Mouse (Mus musculus) cerebellum, adult (tissue): ENCODE data around the gene Fermt3.
"Not testable (repeated sequence)": the region's sequence is repeated elsewhere in the genome, so short reads cannot be mapped to it uniquely, and the experiment has no call there.

Source experiments
- ATAC-seq: cut with Nextera tagmentation; 2 replicates; pipeline ENCODE4 v1.9.2; 2017; ENCODE audit warnings: mild to moderate bottlenecking, moderate library complexity, mixed read lengths; ENCODE audit not compliant: insufficient number of reproducible peaks, low FRiP score, low TSS enrichment

Fermt3 gene

DNA sequence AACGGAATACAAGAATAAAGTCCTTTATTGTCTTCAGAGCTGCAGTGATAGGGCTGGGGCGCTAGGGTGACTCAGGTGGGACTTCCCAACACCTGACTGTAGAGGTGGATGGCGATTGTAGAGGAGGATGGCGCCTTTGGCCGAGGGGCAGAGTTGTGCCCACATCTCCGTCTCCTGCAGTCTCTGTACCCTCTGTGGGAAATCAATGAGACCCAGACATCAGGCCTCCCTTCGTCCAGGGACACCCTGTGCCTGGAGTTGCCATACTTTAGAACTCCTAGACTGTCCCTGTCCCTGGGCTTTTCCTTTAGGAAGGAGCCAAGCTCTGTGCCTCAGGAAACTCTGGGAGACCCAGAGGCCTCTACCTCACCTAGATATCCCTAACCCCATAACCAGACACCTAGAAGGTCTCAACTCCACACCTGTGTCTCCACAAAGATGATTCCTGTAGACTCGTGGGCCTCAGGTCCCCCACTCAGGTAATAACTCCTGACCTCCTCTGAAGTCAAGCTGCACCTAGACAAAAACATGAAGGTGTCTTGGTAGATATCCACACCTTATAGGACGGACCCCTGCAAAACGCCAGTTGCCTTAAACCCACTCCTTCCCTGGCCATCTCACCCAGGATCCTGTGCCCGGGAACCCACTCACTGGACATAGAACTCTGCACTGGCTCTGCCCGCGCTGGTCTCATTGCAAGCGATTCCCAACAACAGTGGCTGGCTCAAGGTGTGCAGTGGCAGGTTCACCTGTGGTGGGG, 26.1 kb downstream of the Fermt3 start:
- ATAC-seq: no peak

DNA sequence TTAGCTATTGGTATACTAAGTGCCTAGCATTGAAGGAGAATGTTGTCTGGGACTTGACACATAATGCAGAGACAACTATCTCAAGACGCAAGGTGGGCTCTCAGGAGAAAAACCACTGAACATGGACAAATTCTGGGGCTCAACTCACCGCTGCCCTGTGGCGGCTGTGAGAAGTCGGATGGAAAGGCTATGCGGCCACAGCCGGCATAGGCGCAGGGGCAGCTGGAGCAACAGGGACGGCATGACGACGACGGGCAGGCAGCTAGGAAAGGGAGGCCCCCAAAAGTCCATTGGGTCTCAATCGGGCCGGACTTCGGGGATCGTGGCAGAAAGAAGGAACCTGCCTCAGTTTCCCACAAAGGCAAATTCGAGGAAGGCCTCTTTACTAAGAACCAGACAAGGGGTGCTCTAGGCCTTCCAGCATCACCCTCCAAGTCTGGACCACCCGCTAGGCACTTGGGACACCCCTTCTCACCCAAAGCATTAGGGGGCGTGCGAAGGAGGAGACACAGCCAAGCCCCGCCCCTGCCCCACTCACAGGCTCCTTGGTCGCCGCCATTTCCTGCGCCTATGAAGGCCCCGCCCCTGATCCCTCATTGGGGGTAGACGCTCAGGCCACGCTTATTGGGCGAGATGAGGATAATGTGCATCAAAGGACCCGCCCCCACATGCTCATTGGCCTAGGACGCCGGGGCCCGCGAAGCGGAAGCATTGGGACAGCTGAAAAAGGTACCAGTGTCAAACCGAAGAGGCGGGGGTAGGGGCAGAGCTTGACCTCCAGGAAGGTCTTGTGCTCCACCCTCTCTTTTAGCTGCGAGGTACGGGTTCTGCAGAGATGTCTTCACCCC, 27.0 kb downstream of the Fermt3 start, which contains the start of gene Dnajc4:
TSS of gene Dnajc4 (minus strand) at position 562 of the 848 bp plus-strand sequence.
- peak; percentile 85 for ATAC-seq

DNA sequence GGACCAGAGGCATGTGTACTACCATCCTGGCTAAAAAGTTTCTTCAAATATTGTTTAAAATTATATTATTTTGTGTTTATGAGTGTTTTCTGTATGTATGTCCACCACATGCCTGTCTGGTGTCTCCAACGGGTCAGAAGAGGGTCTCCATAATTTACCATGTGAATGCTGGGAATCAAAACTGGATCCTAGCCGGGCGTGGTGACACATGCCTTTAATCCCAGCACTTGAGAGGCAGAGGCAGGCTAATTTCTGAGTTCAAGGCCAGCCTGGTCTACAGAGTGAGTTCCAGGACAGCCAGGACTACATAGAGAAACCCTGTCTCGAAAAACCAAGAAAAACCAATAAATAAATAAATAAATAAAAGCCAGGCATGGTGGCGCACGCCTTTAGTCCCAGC, 28.1 kb downstream of the Fermt3 start:
- ATAC-seq: not testable (repeated sequence)

DNA sequence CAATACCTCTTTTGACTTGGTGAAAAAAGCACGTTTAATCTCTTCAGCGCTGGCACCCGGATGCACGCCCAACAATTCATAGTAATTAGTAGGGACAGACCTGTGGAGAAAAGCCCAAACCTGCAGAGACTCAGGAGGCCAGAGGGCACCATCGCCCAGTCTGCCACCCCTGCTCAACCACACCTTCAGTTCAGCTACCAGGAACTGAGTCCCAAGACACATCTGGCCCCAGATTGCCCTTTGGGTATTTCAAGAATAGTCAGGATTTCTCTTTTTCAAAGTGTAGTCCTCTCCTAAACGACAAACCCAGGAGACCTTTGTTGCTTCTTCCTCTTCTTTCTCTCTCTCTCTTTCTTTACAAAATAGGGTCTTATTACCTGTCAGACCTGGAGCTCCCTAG, 28.6 kb downstream of the Fermt3 start:
- ATAC-seq: no peak

DNA sequence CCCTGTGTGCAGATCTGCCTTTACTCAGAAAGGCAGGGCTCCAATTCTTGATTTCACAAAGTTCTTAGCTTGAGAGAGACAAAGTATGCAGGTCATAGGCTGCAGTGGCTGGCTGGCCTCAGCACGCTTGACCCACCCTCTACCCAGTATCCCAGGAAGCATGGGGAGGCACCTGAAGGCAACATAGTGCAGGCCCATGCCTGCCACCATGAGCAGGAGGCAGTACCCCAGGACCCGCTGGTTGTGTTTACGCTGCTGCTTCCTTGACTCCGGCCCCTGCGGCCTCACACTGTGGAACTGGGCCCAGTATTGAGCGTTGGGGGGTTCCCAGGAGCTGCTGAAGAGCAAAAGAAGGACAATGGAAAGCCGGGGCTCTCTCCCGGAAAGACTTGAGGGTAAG, 30.0 kb downstream of the Fermt3 start:
- no peak for ATAC-seq

DNA sequence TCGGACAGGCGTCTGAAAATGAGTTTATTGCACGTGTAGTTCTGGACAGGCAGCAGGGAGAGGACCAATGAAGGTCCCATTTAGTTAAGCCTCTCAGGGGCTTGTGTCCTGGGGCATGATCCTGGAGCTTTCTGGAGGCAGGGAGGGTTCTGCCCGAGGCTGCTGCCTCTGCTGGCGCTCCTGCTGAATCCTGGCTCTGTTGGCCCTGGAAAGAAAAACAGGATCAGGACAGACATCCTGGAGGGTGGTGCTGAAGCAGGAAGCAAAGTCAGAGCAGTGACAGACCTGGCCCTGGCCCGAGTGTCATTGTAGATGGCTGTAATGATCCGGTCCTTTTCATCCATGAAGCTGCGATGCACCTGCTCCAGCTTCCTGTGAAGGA, 31.4 kb downstream of the Fermt3 start:
- no peak for ATAC-seq

DNA sequence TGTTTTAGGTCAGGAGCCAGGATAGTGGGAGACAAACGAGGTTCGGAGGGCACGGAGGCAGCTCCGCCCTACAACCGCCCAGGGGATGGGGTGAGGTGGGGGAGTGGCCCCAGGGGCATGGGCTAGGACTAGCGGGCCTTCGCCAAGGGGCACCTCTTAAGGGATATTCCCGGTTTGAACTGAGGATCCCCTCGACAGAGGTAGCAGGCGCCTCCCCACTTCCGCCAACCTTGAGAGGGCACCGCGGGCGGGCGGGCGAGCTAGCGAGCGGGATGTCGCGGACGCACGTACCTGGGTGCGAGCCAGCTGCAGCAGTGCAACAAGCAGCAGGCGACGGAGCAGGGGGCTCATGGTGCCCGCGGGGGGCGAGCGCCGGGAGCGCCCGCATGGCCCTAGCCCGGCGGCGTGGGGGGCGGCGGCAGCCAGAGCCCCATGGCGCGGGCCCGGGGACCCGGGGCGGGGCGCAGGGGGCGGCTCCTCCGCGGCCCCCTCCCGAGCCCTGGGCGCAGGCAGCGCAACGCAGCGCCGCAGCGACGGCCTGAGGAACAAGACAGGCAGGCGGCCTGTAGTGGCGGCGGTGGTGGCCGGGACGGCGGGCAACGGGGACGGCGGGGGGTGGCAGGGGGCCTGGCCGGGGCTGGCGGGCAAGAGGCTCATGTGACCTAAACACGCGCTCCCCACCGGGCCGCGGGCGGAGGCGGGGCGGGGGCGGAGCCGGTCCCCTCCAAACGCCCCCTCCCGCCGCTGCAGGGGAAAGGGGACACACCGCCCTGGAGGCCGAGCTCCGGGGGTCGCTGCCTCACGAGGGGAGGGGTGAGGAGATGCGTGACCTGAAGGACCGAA, 32.0 kb downstream of the Fermt3 start, which contains the start of gene Vegfb:
TSS of gene Vegfb (minus strand) at position 591 of the 843 bp plus-strand sequence.
- ATAC-seq: peak; percentile 24

DNA sequence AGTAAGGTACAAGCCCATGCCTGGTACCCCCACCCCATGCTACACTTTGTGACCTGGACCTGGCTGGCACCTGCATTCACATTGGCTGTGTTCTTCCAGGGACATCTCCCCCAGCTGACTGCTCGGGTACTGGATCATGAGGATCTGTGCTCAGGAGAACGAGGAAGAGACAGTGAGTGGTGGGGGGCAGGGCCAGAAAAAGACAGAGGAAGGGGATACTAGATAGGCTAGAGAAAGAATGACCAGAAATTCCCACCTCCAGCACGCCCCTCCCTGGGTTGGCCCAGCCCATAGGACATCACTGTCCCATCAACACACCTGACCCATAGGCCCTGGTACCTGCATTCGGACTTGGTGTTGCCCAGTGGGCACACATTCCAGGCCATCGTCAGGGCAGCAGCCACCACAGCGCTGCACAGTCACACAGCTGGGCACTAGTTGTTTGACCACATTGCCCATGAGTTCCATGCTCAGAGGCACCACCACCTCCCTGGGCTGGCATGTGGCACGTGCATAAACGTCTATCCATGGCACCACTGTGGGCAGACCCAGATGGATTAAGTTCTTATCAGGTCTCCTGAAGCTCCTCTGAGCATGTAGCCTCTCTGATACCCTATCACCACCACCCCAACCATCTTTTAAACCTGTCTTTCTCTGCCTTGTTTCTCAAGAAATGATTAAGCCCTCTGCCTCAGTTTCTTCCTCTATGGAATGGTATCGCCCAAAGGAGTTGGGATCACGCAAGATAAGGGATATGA, 33.1 kb downstream of the Fermt3 start:
- no peak for ATAC-seq

DNA sequence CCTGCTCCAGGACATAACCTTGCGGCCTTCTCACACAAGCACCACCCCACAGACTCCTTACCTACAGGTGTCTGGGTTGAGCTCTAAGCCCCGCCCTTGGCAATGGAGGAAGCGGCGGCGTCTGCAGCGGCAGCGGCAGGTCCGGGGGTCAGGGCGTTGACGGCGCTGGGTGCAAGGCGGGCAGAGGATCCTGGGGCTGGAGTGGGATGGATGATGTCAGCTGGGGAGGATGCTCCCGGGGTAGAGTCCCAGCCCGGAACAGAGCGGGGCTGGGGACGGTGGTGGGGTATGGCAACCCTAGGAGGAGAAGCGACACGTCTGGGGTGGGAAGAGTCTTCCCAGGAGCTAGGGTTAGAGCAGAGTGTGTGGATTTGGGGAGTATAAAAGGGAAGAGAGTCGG, 34.0 kb downstream of the Fermt3 start:
- ATAC-seq: no peak

DNA sequence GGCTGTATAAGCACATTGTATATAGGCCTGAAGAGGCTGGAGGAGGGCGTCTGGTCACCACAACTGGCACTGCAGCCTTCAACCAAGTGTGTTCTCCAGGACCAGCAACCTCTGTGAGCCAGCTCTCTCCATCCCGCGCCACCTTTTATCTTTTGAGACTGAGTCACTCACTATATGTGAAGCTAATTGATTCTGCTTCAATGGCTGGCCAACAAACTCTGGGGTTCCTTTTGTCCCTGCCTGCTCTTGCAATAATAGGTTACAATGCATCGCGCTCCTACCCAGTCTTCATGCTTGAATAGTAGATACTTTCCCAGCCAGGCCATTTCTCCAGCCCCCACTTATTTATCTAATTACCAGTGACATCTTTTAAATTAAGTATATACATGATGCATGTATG, 35.6 kb downstream of the Fermt3 start:
- ATAC-seq: no peak

DNA sequence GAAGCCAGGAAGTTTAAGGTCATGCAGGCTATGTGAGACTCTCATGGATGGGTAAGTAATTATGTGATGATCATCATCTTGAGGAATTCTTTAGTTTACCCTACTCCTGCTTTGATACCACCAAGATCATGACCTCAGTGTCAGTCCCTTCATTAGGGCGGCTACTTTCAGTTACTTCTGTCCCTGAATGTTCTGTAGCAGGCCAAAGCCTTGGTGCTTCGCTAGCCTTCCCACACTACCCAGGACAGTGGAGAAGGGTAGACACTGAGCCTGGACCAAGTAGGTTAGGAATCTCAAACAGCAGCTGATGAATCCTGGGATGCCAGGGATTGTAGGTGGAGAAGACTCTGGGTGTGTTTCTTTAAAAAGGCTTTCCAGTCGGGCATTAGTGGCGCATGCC, 37.8 kb downstream of the Fermt3 start:
- ATAC-seq: no peak

DNA sequence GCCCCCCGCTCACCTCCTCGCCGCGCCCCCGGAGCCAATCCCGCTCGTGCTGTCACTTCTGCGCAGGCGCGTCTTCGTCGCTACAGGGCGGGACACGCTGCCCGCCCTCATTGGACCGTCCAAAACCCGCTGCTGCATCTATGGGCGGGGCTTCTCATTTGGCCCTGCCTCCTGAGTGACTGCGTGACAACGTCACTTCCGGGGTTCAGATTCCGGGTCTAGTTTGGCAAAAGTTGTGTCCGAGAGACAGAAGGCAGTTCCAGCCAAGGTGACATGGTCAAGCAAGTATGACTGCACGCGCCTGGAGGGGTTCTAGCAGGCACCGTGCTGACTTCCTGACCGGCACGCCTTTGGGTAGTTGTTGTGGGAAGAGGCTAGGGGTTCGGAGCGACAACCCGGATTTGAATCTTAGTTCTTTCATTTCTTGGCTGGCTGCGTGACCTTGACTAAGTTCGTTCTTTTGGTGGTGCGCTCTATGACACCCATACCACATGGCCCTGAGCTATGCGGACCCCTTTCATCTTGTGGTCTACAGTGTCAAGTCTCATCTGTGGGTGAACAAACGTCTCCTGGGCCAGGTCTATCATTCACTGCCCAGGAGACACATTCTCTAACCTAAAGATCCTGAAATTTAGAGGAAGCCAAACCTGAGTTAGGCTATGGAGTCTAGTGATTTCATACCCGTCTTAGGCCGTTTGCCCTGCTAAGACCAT, 38.7 kb downstream of the Fermt3 start, which contains the start of gene Fkbp2:
TSS of gene Fkbp2 (minus strand) at position 121 of the 713 bp plus-strand sequence.
- peak; percentile 67 for ATAC-seq

DNA sequence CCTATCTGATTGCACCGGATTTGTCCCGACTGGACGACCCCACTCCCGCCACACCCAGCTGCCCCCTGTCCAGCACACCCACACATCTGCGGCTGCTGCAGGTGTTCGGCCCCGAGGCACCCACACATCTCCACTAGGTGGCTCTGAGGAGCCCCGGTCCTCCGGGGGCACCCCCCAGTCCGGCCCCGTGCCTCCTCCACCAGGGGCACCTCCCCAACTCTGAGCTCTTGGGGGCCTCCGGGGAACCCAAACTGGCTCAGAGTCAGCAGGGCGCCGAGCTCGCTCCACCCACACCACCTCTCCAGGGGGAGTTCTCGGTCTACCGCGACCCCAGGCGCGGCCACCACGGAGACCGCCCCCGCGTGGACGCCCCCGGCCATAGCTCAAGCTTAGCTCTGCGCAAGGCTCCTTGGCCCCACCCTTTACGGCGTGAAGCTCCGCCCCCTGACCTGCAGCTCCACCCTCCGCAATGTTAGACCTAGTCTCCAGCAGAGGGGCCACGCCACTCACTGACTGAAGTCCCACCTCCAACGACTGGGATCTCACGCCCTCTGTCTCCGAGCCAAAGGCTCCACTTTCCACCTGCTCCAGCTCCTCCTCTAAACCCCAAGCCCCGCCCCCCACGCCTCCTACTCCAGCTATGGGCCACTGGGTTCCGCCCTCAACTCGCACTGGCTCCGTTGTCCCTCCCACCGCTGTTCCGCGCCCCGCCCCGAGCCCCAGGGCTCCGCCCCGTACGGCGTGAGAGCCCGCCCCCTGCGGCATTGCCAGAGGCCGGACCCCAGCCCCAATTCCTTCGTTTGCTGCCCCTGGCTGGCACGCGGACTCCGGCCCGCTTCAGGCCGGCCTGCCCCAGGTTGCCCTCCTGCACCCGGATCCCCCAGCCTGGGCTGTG, 39.5 kb downstream of the Fermt3 start:
- ATAC-seq: peak; percentile 73

DNA sequence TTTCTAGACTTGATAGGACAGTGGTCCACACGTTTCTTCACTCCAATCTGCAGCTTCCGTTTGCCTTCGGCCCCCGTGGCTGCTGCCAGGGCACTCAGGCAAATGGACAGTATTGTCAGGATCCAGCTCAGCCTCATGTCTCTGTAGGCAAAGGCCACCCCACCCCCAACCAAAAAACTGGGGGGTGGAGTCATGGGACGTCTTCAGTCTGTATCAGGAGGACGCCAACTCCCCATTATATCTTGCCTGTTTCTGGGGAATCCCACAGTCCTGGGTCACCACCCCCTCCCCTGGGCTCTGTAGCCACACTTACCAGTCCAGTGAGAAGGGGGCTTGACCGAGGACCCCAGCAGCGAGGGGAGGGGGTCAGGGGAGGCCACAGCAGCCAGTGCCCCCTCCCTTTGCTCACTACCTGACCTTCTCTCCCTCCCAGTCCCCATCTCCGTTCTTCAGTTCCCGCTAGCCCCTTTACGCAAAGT, 40.2 kb downstream of the Fermt3 start:
- ATAC-seq: no peak

DNA sequence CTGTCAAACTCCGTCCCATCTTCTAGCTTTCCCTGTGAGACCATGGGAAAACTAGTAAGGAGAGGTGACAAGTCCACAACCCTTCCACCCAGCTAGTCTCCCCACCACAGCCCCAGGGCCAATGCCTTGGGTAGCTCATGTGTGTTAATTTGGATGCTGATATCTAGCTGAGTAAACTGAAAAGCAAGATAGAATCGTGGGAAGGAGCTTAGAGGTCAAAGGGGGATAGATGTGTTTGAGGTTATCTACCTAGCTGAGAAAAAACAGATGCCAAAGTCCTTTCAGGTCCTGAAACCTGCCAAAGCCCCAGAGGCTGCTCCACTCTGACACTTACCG, 40.7 kb downstream of the Fermt3 start:
- ATAC-seq: no peak

DNA sequence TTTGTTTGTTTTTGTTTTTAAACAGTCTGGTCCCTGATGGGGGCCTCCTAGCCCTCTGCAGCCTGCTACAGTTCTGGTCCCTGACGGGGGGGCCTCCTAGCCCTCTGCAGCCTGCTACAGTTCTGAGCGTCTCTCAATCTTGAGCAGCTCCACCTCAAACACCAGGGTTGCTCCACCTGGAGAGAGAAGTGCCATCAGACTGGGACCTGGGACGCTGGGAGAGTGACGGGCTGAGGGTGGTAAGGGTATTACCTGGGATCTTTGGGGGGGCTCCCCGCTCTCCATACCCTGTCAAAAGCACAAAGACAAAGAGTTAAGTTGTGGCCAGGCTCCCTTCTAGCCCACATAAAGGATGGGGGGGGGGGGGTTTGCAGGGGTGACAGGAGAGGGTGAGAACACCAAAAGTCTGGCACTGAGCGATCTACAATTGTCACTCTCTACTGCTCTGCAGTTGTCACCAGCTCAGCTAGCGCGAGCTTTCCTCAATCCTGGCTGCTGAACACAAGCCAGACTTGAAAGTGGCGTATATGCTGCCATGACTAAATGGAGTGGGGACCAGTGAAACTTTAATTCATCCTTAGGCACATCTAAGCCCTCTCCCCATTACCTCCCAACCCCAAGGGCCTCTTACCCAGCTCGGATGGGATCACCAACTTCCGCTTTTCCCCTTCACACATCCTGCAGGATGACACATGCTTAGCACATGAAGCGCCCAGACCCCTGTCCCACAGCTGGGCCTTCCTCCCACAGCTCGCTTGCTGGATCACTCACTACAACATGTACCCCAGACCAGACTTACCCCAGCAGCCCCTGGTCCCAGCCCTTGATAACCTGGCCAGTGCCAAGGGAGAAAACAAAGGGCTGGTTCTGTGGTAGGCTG, 41.3 kb downstream of the Fermt3 start:
- no peak for ATAC-seq
